8 mouse cellular contexts compared by ENCODE assay signal in the genomic region with DNA sequence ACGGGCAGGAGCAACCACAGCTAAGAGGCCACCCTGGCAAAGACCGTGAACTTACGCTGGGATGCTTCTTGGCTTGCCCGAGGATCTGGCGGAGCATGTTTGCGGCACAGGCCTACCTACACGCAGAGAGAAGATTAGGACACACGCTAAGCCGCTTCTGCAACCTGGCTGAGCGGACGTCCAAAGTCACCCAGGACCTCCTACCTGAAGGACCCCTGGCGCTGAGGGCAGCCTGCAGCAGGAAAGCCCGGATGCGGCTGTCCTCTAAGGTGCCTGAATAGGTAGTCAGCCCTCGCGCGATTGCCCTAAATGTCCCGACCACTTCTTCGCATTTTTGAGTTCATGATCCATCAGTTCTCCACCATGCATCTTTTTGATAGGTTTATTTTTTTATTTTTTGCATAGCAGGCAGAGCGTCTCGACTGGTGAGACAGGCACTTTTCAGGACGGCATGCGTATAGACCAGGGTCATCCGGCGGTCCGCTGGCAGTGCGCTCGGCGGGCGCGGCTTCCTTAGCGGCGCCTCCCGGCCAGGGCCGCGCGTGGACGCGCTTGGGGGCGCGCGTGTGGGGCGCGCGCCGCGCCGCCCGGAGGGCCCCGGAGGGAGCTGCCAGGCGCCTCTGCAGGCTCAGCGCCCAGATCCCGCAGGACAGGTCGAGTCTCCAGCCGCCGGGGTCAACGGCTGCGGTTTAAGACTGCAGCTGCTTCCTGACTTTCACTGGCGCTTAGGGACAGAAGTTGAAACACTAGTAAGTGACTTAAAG. TPM values are rescaled to one million over a fixed set of nuclear protein-coding genes. Genes with fewer than 3 reads are reported as not detected.
A peak's percentile ranks its signal among the peaks of the same experiment; 100 is the strongest.
DNase-seq lines count a peak whose midpoint lies in the region; ATAC-seq lines count a peak whose summit lies in the region.

A gene (minus strand): TSS at position 229 of the 764 bp plus-strand sequence.
A gene (plus strand): TSS at position 541 of the 764 bp plus-strand sequence.

- intact Hi-C loops in gastrocnemius, postnatal 14 days (cut with DNase I; ENCODE audit: low total_unique reads): no loop called here
- intact Hi-C loops in left cerebral cortex, postnatal 10 days (cut with DNase I): no loop called here

- peak; percentile 89 for ATAC-seq in inflammation-experienced regulatory T-cells, adult 6 months
- peak; percentile 95 for ATAC-seq in megakaryocyte-erythroid progenitor cell, adult 5-6 weeks (replicated peaks; ENCODE audit: low FRiP score, low TSS enrichment, poor library complexity, severe bottlenecking)

- peak; percentile 94 to 99 for DNase-seq in adrenal gland, adult (ENCODE audit: inconsistent age in 2 of 2, low spot score in 1 of 2)
- DNase-seq in embryo, embryonic 10.5 days (ENCODE audit: low spot score): peak; percentile 92
- peak; percentile 94 for DNase-seq in gastrocnemius, postnatal 14 days
- peak; percentile 89 to 93 for DNase-seq in left cerebral cortex, postnatal 10 days (ENCODE audit: extremely low spot score in 1 of 2, low spot score in 2 of 2)
- peak; percentile 90 for DNase-seq in right cerebral cortex, postnatal 25 days
- peak; percentile 86 to 88 for DNase-seq in urinary bladder, postnatal 4 days (ENCODE audit: low spot score in 2 of 2)

RNA-seq across cellular contexts. Expression of the first gene that starts in this region (rescaled TPM):
- total RNA-seq in gastrocnemius, postnatal 14 days (2021): 1,000 to 10,000 TPM; 1,137 to 1,327 TPM
- 100 to 1,000 TPM; 457 to 640 (median 459) TPM for polyA plus RNA-seq in inflammation-experienced regulatory T-cells, adult 6 months (2017; shearing (Covaris generic))
- total RNA-seq in left cerebral cortex, postnatal 10 days (2021): 100 to 1,000 TPM; 779 to 803 TPM
- 526 and 547 TPM in 2 replicates for total RNA-seq in megakaryocyte-erythroid progenitor cell, adult 5-6 weeks (2014; fragmentation: Nextera tagmentation)
- total RNA-seq in megakaryocyte-erythroid progenitor cell, adult 5-6 weeks (2017): 358 and 362 TPM in 2 replicates

RNA-seq across cellular contexts. Expression of the second gene that starts in this region (rescaled TPM):
- 10 to 100 TPM; 24.6 to 25.9 TPM for total RNA-seq in gastrocnemius, postnatal 14 days (2021)
- 10 to 100 TPM; 43.2 to 63.8 (median 59.4) TPM for polyA plus RNA-seq in inflammation-experienced regulatory T-cells, adult 6 months (2017; shearing (Covaris generic))
- total RNA-seq in left cerebral cortex, postnatal 10 days (2021): 100 to 1,000 TPM; 163 to 171 TPM
- total RNA-seq in megakaryocyte-erythroid progenitor cell, adult 5-6 weeks (2014; fragmentation: Nextera tagmentation): 88.7 and 115 TPM in 2 replicates
- 96.0 and 119 TPM in 2 replicates for total RNA-seq in megakaryocyte-erythroid progenitor cell, adult 5-6 weeks (2017)

Comparison
In these comparisons a context has a peak if more than half of its experiments do, and no peak if none do; other contexts are left out.
1. Peak in every context shown above with its lines: DNase-seq and ATAC-seq.